Mouse (Mus musculus) liver, adult 2 months (tissue): Measurements from ENCODE around the gene Gm28051.

Experiments used
- CTCF ChIP-seq: fragments of 200-500 bp; IDR thresholded peaks from 2 replicates; pipeline ENCODE4 v1.5.1; 2011; ENCODE audit warnings: low read depth, low read length, control low read depth
- POLR2A ChIP-seq: fragments of 200-500 bp; IDR thresholded peaks from 2 replicates; pipeline ENCODE4 v1.6.1; 2011; ENCODE audit warnings: low read length, control low read depth; ENCODE audit not compliant: insufficient read depth; ENCODE audit errors: extremely low read depth

DNA sequence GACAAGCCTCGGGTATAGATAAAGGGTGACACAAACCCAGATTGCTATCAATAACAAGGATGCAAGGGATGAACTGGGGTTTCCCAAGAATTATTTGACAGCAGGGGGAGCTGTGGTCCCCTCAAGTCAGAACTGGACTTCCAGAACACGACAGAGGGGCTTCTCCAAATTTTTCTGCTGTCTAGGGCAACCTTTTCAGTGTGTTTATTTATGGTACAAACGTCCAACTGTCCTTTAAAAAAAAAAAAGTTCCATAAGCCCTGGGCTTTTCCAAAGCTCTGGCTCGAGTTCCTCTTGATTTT is 54.5 kb downstream of the Gm28051 start:
- peak; percentile 20; the same call in 1 of the 2 replicates for TF ChIP-seq CTCF
- TF ChIP-seq POLR2A: no peak
